Mouse (Mus musculus): ENCODE results near the gene Gpx4. TPM values are rescaled to one million over a fixed set of nuclear protein-coding genes. Genes with fewer than 3 reads are reported as not detected.
"Not testable (repeated sequence)": the region's sequence is repeated elsewhere in the genome, so short reads cannot be mapped to it uniquely, and the experiment has no call there.

Gene Gpx4
- total RNA-seq, 2 experiments from 2014 or later = 280 to 420 TPM

DNA sequence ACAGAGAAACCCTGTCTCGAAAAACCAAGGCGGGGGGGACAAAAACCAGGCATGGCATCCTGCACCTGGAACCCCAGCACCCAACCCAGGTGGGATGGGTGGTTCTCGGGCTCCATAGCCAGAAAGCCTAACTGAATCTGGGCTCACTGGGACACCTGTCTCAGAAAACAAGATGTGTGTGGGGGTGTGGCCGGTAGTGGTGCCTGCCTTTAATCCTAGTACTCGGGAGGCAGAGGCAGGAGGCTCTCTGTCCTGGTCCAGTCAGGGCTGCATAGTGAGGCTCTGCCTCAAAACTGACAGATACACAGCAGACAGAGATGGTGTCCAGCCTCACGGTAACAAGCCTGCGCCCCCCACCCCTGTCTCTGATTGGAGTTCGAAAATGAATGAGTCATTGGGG, 24.2 kb upstream of the Gpx4 start:
- ATAC-seq (replicated peaks; ENCODE audit: poor library complexity, severe bottlenecking) = no peak

- no peak for ATAC-seq (replicated peaks; ENCODE audit: poor library complexity, severe bottlenecking)
These were observed 23.2 kb upstream of the Gpx4 start for GRCm38 (mm10) chr10:80023758-80024157.

DNA sequence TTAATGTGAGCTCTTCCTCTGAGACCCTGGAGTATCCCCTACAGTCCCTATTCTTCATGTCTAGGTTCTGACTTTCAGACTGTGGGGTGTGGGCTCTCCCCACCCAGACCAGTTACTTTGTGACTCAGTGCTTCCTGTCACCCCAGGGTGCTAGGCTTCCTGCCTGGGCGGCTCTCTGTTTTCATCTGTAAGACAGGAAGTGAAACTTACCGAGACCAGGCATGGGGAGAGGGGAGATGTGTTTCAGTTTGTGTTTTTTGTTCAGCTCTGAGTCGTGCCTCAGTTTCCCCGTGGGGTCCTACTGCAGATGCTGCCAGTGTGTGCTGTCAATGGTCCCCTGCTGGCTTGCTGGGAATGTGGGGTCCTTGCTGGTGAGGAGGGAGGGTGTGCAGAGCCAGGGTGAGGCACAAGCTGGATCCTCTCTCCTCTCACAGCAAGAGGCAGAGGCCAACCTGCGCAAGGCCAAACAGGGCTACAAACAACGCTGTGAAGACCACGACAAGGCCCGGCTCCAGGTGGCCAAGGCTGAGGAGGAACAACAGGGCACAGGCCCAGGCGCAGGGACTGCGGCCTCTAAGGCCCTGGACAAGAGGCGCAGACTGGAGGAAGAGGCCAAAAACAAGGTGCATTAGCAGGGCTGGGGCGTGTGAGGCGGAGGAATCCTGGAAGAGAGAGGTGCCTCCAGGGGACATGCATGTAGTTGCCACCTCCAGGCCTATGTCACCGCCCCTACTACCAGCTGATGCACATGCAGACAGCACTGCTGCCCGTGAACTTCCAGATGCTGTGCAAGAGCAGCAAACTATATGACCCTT, 22.5 kb upstream of the Gpx4 start:
- peak; percentile 71 for ATAC-seq (replicated peaks; ENCODE audit: poor library complexity, severe bottlenecking)

DNA sequence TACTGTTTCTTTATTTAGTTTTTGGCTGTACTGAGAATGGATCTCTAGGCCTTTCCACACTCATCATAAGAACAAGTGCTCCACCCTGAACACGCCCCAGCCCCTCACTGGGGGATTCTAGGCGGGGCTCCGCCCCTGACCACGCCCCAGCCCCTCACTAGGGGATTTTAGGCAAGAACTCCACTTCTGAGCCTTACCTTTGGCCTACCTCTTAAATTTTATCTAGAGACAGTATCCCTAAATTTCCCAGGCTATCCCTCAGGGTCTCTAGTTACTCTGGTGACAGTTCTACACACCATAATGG, 22.0 kb upstream of the Gpx4 start:
- ATAC-seq (replicated peaks; ENCODE audit: poor library complexity, severe bottlenecking) = no peak

DNA sequence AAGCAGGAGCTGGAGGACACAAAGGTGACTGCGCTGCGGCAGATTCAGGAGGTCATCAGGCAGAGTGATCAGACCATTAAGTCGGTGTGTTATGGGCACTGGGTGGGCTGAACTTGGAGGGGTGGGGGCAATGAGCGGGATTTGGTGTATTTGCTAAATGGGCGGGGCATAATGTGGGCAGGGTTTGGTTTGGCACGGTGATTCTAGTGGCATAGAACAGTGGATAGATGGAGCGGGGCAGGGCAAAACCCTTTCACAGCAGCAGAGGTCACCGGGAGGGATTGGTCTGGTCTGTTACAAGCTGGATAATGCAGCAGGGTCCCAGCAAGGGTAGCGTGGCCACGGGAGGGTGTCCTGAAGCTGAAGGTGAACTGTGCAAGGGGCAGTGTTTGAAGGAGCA, 21.5 kb upstream of the Gpx4 start:
- ATAC-seq (replicated peaks; ENCODE audit: poor library complexity, severe bottlenecking) = no peak

- ATAC-seq (replicated peaks; ENCODE audit: poor library complexity, severe bottlenecking) = peak; percentile 43
These were observed 21.1 kb upstream of the Gpx4 start for GRCm38 (mm10) chr10:80025889-80026288.

DNA sequence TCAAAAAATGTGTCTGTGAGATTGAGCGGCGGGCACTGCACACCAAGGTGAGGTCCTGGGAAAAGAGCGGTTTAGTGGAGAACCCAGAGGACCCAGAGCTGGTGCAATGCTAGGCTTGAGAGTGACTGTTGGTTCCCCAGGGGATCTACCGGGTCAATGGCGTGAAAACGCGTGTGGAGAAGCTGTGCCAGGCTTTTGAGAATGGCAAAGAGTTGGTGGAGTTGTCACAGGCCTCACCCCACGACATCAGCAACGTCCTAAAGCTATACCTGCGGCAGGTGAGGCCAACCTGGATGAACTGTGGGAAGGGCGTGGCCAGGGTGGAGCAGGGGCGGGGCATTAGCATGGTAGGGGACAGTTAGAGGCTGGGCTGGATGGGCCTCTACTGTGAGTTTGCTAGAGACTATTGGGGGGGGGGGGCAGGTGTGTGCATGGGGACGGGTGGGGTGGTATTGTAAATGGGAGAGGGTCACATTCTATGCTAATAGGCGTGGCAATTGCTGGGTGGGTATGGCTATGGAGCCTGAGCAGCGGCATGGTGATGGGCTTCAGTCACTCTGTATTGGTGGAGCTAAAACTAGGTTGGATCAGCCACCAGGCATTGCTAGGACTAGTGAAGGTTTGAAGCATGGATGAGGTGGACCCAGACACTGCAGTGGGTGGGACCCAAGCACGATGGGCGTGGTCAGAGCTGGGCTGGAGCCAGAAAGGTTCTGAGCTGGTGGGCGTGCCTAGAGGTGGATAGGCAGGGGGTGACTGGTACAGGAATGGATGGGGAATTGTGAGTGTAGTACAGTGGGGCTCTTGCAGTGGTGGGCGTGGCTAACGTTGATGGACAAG, 19.1 kb upstream of the Gpx4 start:
- no peak for ATAC-seq (replicated peaks; ENCODE audit: poor library complexity, severe bottlenecking)

- no peak for ATAC-seq (replicated peaks; ENCODE audit: poor library complexity, severe bottlenecking)
These were observed 18.5 kb upstream of the Gpx4 start for GRCm38 (mm10) chr10:80028521-80028846.

DNA sequence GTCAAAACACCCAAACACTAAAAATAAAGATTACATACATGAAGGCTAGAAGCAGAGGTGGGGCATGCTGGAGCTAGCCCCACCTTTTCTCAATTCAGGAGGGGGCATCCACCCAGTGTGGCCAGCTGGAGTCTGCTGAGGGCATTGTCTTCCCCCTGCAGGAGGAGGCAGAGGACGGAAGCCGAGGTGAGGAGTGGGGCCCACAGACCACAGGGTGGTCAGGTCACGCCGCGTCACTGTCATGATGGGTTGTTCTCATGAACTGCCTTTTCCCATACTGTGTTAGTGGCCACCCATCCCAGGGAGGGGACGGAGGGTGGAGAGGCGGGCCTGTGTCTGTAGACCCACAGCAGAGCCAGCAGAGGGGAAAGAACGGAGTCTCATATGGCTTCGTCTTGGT, 16.8 kb upstream of the Gpx4 start:
- ATAC-seq (replicated peaks; ENCODE audit: poor library complexity, severe bottlenecking) = no peak

GRCm38 (mm10) chr10:80030736-80031135, 16.2 kb upstream of the Gpx4 start:
- ATAC-seq (replicated peaks; ENCODE audit: poor library complexity, severe bottlenecking) = no peak

DNA sequence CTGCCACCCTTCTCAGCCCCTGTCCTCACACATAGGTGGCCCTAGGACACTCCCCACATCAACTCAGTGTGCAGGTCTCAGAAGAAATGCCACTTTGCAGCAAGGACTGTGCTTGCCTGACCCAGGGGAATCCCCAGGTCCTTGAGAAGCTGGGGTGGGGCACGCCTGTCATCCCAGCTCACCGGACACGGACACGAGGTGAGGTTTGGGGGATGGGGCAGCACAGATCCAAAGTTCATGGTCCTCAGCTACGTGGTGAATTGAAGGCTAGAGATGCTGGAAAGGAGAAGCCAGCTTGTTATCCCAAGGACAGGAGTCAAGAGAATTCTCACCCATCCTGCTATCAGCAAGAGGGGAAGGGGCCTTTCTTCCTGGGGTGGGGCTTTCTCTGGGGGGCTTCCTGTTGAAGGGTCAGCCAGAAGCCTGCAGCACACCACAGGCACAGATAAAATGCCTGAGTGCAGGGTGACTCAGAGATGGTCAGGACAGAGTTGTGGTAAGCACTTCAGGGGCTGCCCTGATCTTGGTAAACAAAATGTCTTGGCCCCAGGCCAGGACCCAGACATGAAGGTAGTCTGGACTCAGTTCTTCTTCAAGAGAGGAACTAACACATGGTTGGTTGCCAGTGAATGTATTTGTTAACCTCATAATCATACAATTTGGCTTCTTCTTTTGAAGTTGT, 14.0 kb upstream of the Gpx4 start:
- ATAC-seq (replicated peaks; ENCODE audit: poor library complexity, severe bottlenecking) = peak; percentile 67

- no peak; the same call in 1 of the 2 replicates for ATAC-seq (replicated peaks; ENCODE audit: poor library complexity, severe bottlenecking)
These were observed 13.2 kb upstream of the Gpx4 start for GRCm38 (mm10) chr10:80033511-80034391.

- no peak for ATAC-seq (replicated peaks; ENCODE audit: poor library complexity, severe bottlenecking)
These were observed 11.8 kb upstream of the Gpx4 start for GRCm38 (mm10) chr10:80035148-80035547.

DNA sequence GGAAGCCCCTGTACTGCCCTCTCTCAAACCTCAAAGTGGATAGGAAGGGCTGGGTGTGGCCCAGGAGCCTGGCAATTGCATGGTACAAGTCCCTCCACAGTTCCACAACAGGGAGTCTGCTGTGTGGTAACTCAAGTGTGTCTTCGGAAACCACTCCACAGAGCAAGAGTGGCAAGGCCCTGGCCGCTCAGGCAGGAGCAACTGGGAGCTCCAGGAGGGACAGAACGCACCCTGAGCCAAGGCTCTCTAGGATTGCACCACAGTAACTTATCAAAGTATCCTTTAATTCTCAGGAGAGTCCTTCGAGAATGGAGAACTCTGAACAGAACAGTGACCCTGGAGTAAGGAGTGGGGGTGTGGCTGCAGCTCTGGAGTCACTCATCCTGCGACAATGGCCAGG, 11.3 kb upstream of the Gpx4 start:
- no peak for ATAC-seq (replicated peaks; ENCODE audit: poor library complexity, severe bottlenecking)

DNA sequence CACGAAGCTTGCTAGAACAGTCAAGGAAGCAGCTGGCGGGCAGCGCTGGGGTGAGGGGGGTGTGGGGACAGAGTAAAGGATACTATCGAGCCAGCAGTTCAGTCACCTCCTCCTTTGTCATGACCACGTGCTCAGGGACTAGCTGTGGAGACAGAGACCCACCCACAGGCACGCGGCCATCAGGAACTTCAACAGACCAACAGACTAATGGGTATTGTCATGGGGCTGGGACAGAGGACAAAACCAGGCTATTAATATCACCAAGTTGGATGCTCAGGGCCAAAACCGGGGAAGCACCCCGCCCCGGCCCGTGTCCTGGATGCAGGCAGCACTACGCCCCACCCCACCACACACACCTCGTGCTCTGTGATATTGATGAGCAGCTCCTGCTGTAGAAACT, 10.1 kb upstream of the Gpx4 start:
- ATAC-seq (replicated peaks; ENCODE audit: poor library complexity, severe bottlenecking) = no peak

DNA sequence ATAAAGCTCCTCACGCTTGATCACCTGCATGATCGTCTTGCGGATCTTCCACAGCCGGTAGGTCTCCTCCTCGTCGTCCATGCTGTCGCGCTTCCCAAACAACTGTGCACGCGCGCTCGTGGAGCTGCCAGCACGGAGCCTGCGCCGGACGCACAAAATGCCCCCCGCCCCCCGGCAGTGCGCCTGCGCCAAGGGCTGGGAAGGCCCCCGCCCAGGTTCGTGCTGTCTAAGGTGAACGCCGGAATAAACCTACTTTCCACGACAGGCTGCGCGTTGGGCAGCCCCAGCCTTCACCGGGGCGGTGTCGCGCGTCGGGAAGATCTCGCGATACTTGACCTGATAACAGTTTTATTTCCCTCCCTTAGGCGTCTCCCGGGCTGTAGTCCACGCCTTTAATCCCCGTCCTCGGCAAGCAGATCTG, 7.4 kb upstream of the Gpx4 start, which contains the start of gene Polr2e:
Gene Polr2e (minus strand): TSS at position 237 of the 421 bp plus-strand sequence.
- peak; percentile 97 for ATAC-seq (replicated peaks; ENCODE audit: poor library complexity, severe bottlenecking)

GRCm38 (mm10) chr10:80041409-80042060, 5.4 kb upstream of the Gpx4 start:
- not testable (repeated sequence) for ATAC-seq (replicated peaks; ENCODE audit: poor library complexity, severe bottlenecking)

GRCm38 (mm10) chr10:80044087-80044486, 2.9 kb upstream of the Gpx4 start:
- no peak for ATAC-seq (replicated peaks; ENCODE audit: poor library complexity, severe bottlenecking)

DNA sequence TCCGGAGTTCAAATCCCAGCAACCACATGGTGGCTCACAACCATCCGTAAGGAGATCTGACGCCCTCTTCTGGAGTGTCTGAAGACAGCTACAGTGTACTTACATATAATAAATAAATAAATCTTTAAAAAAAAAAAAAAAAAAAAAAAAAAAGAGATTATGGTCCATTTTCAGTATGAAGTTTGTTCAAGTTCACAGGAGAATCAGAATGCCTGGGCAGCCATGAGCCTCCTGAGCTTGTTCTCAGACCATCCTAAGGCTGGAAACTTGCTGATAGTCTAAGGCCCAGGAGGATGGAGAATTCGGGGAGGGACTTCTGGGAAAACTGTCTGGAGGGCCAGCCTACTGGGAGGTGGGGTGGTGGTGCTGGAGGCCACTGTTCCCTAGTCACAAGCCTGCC, 1.6 kb upstream of the Gpx4 start:
- not testable (repeated sequence) for ATAC-seq (replicated peaks; ENCODE audit: poor library complexity, severe bottlenecking)

- ATAC-seq (replicated peaks; ENCODE audit: poor library complexity, severe bottlenecking) = no peak
These were observed 1.2 kb upstream of the Gpx4 start for GRCm38 (mm10) chr10:80045766-80046165.

All from granulocyte monocyte progenitor cell, adult 5-6 weeks (primary cell).